Mouse (Mus musculus) embryonic facial prominence, embryonic 12.5 days (tissue): ENCODE data around the gene Galnt10. TPM values are rescaled to one million over a fixed set of nuclear protein-coding genes. Genes with fewer than 3 reads are reported as not detected.
A peak's percentile ranks its signal among the peaks of the same experiment; 100 is the strongest.
"Not testable (repeated sequence)": the region's sequence is repeated elsewhere in the genome, so short reads cannot be mapped to it uniquely, and the experiment has no call there.

Source experiments
- ATAC-seq: fragments of 200-750 bp; cut with Nextera tagmentation; 2 replicates; pipeline ENCODE4 v1.8.0; 2017; ENCODE audit not compliant: insufficient number of reproducible peaks, insufficient read depth, low FRiP score, low TSS enrichment
- H3K27ac ChIP-seq: fragments of 300-500 bp; sonication (generic); 2 replicates; pipeline ENCODE4 v1.5.1; 2016; ENCODE audit warnings: mild to moderate bottlenecking
- H3K27me3 ChIP-seq: fragments of 300-500 bp; sonication (generic); 2 replicates; pipeline ENCODE4 v1.6.1; 2016; ENCODE audit warnings: mild to moderate bottlenecking, moderate library complexity
- H3K36me3 ChIP-seq: fragments of 300-500 bp; sonication (generic); 2 replicates; pipeline ENCODE4 v1.6.1; 2016; ENCODE audit warnings: mild to moderate bottlenecking
- H3K4me1 ChIP-seq: fragments of 300-500 bp; sonication (generic); 2 replicates; pipeline ENCODE4 v1.6.1; 2016
- H3K4me2 ChIP-seq: fragments of 300-500 bp; sonication (generic); replicated peaks from 2 replicates; pipeline ENCODE4 v1.6.1; 2016; ENCODE audit warnings: mild to moderate bottlenecking, moderate library complexity
- H3K4me3 ChIP-seq: fragments of 300-500 bp; sonication (generic); 2 replicates; pipeline ENCODE4 v1.5.1; 2016; ENCODE audit warnings: mild to moderate bottlenecking
- H3K9ac ChIP-seq: fragments of 300-500 bp; sonication (generic); 2 replicates; pipeline ENCODE4 v1.6.1; 2016; ENCODE audit warnings: mild to moderate bottlenecking, moderate library complexity
- H3K9me3 ChIP-seq: fragments of 300-500 bp; sonication (generic); 2 replicates; pipeline ENCODE4 v1.6.1; 2016; ENCODE audit warnings: mild to moderate bottlenecking, moderate library complexity
- WGBS: fragments of 180-500 bp; shearing (Covaris S2); methylation state at CpG from one replicate; pipeline ENCODE4 v1.1.7; 2016; 5-methylcytosine and 5-hydroxymethylcytosine counted together
- polyA plus RNA-seq: library from polyadenylated mRNA; unstranded; fragments of >200 nt; fragmentation: Nextera tagmentation; extraction: Ambion mirVana; gene quantifications from 2 replicates; pipeline ENCODE4 v1.2.1, GENCODE M21; 2016

The Galnt10 gene
- polyA plus RNA-seq, 1 experiment from 2014 or later: 36.2 TPM

GRCm38 (mm10) chr11:57802511-57802870 is 157.2 kb downstream of the Galnt10 start:
- H3K4me2 ChIP-seq: peak overlapping the region; percentile 93
- peak overlapping the region; percentile 90 for H3K9ac ChIP-seq
- no peaks in the 10 kb centered on the region for H3K27me3 ChIP-seq
- H3K9me3 ChIP-seq: no peaks in the 10 kb centered on the region
- 2% methylated on average over 18 of the region's 18 CpGs for WGBS
- H3K4me3 ChIP-seq: peak overlapping the region; percentile 85
- H3K27ac ChIP-seq: no peak overlapping the region
- peaks cover 28% of the 10 kb centered on the region for H3K4me1 ChIP-seq
- ATAC-seq: no peak
- peaks cover 9% of the 10 kb centered on the region; the same call in 1 of the 2 replicates for H3K36me3 ChIP-seq

- Histone ChIP-seq H3K4me3 (no peak overlapping the region), H3K27ac (no peak overlapping the region), H3K36me3 (peaks cover 30% of the 10 kb centered on the region), H3K9me3 (no peaks in the 10 kb centered on the region), H3K4me1 (peaks cover 26% of the 10 kb centered on the region), H3K27me3 (no peaks in the 10 kb centered on the region), H3K9ac (no peak overlapping the region), H3K4me2 (no peak overlapping the region)
- ATAC-seq: no peak
- WGBS: 78% methylated on average over 3 of the region's 3 CpGs
Measured at GRCm38 (mm10) chr11:57805047-57805446, 159.8 kb downstream of the Galnt10 start.

- no peaks in the 10 kb centered on the region for H3K9me3 ChIP-seq
- no peaks in the 10 kb centered on the region for H3K27me3 ChIP-seq
- no peak overlapping the region for H3K4me3 ChIP-seq
- H3K4me1 ChIP-seq: 0 out of 2 replicates have a peak, but pooled peaks cover 4% of the 10 kb centered on the region
- peaks cover 50% of the 10 kb centered on the region for H3K36me3 ChIP-seq
- WGBS: 95% methylated on average over 17 of the region's 17 CpGs
- H3K4me2 ChIP-seq: no peak overlapping the region
- no peak overlapping the region for H3K9ac ChIP-seq
- ATAC-seq: no peak
- no peak overlapping the region for H3K27ac ChIP-seq
Measured at GRCm38 (mm10) chr11:57809017-57809731, 163.9 kb downstream of the Galnt10 start.

GRCm38 (mm10) chr11:57809732-57810098 is 164.5 kb downstream of the Galnt10 start:
- WGBS: 95% methylated on average over 8 of the region's 8 CpGs
- ATAC-seq: no peak
- H3K4me2 ChIP-seq: no peak overlapping the region
- H3K4me3 ChIP-seq: no peak overlapping the region
- no peak overlapping the region for H3K9ac ChIP-seq
- 0 out of 2 replicates have a peak, but pooled peaks cover 4% of the 10 kb centered on the region for H3K4me1 ChIP-seq
- peaks cover 50% of the 10 kb centered on the region for H3K36me3 ChIP-seq
- H3K27me3 ChIP-seq: no peaks in the 10 kb centered on the region
- H3K9me3 ChIP-seq: no peaks in the 10 kb centered on the region
- H3K27ac ChIP-seq: no peak overlapping the region

- Histone ChIP-seq H3K36me3 (peaks cover 51% of the 10 kb centered on the region), H3K4me3 (no peak overlapping the region), H3K9me3 (no peaks in the 10 kb centered on the region), H3K27me3 (no peaks in the 10 kb centered on the region), H3K4me2 (no peak overlapping the region), H3K27ac (no peak overlapping the region), H3K9ac (no peak overlapping the region), H3K4me1 (no peaks in the 10 kb centered on the region)
- no peak for ATAC-seq
- 76% methylated on average over 7 of the region's 7 CpGs for WGBS
Measured at GRCm38 (mm10) chr11:57811006-57811405, 165.8 kb downstream of the Galnt10 start.

GRCm38 (mm10) chr11:57812212-57812611 is 167.0 kb downstream of the Galnt10 start:
- Histone ChIP-seq H3K9me3 (no peaks in the 10 kb centered on the region), H3K27me3 (no peaks in the 10 kb centered on the region), H3K36me3 (peaks cover 46% of the 10 kb centered on the region), H3K4me2 (no peak overlapping the region), H3K9ac (no peak overlapping the region), H3K4me1 (no peaks in the 10 kb centered on the region), H3K4me3 (no peak overlapping the region), H3K27ac (no peak overlapping the region)
- WGBS: 90% methylated on average over 8 of the region's 8 CpGs
- no peak for ATAC-seq

GRCm38 (mm10) chr11:57813641-57814040 is 168.4 kb downstream of the Galnt10 start:
- no peak for ATAC-seq
- Histone ChIP-seq H3K9me3 (no peaks in the 10 kb centered on the region), H3K9ac (no peak overlapping the region), H3K27me3 (no peaks in the 10 kb centered on the region), H3K4me3 (no peak overlapping the region), H3K4me2 (no peak overlapping the region), H3K4me1 (no peaks in the 10 kb centered on the region), H3K27ac (no peak overlapping the region), H3K36me3 (peaks cover 36% of the 10 kb centered on the region)
- WGBS: 88% methylated on average over 3 of the region's 3 CpGs

GRCm38 (mm10) chr11:57818189-57818588 is 172.9 kb downstream of the Galnt10 start:
- Histone ChIP-seq H3K4me2 (no peak overlapping the region), H3K36me3 (0 out of 2 replicates have a peak, but pooled peaks cover 3% of the 10 kb centered on the region), H3K4me1 (no peaks in the 10 kb centered on the region), H3K4me3 (no peak overlapping the region), H3K9me3 (no peaks in the 10 kb centered on the region), H3K27ac (no peak overlapping the region), H3K27me3 (no peaks in the 10 kb centered on the region), H3K9ac (no peak overlapping the region)
- no peak for ATAC-seq
- WGBS: 80% methylated on average over 4 of the region's 4 CpGs

GRCm38 (mm10) chr11:57819999-57820581 is 174.8 kb downstream of the Galnt10 start:
- no peak overlapping the region for H3K4me2 ChIP-seq
- H3K27me3 ChIP-seq: peaks cover 12% of the 10 kb centered on the region
- H3K4me3 ChIP-seq: no peak overlapping the region
- ATAC-seq: no peak
- H3K4me1 ChIP-seq: no peaks in the 10 kb centered on the region
- 0 out of 2 replicates have a peak, but pooled peaks cover 3% of the 10 kb centered on the region for H3K36me3 ChIP-seq
- H3K9me3 ChIP-seq: no peaks in the 10 kb centered on the region
- H3K9ac ChIP-seq: no peak overlapping the region
- H3K27ac ChIP-seq: no peak overlapping the region
- 30% methylated on average over 9 of the region's 9 CpGs for WGBS

- H3K36me3 ChIP-seq, H3K4me3 ChIP-seq, H3K9me3 ChIP-seq, H3K9ac ChIP-seq, H3K4me2 ChIP-seq, H3K27ac ChIP-seq, ATAC-seq: not testable (repeated sequence)
- WGBS: 95% methylated on average over 2 of the region's 2 CpGs
- Histone ChIP-seq H3K27me3 (peaks cover 35% of the 10 kb centered on the region), H3K4me1 (peaks cover 11% of the 10 kb centered on the region)
Measured at GRCm38 (mm10) chr11:57823159-57823558, 177.9 kb downstream of the Galnt10 start.

- Histone ChIP-seq H3K9me3 (no peaks in the 10 kb centered on the region), H3K27me3 (peaks cover 39% of the 10 kb centered on the region), H3K4me1 (peaks cover 12% of the 10 kb centered on the region), H3K27ac (no peak overlapping the region), H3K4me2 (no peak overlapping the region), H3K4me3 (no peak overlapping the region), H3K36me3 (no peaks in the 10 kb centered on the region), H3K9ac (no peak overlapping the region)
- ATAC-seq: no peak
- 62% methylated on average over 7 of the region's 7 CpGs for WGBS
Measured at GRCm38 (mm10) chr11:57823714-57824113, 178.5 kb downstream of the Galnt10 start.

GRCm38 (mm10) chr11:57825234-57825633 is 180.0 kb downstream of the Galnt10 start:
- not testable (repeated sequence) for H3K4me3 ChIP-seq, H3K9ac ChIP-seq, H3K4me2 ChIP-seq, H3K9me3 ChIP-seq, H3K36me3 ChIP-seq, H3K27ac ChIP-seq, ATAC-seq
- Histone ChIP-seq H3K4me1 (peaks cover 12% of the 10 kb centered on the region), H3K27me3 (peaks cover 54% of the 10 kb centered on the region)
- 46% methylated on average over 11 of the region's 11 CpGs for WGBS
